In the genomic region with DNA sequence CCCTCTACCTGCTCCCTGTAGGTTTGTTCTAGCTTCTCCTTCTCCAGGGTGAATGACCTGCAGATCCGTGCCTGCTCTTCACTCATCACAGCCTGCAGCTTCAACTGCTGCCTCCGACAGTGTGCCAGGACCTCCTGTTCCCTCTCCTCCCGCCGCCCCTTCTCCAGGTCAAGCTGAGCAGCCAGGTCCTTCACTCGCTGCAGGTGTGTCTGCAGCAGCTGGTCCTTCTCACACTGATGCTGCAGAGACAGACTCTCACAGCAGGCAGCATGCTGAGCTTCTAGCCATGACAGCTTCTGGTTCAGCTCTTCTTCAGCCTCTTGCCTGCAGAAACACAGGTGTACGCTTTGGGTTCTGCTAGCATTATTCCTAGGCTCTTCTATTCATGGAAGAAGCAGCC, we compare ENCODE assay signal across 23 mouse cellular contexts.
"Had no signal": no experiment of that assay in that cellular context is flagged by ENCODE, and none has a peak within 500 bp of the region (broad histone marks: within the 10 kb centered on the region; RNA-seq: fewer than 3 reads in every experiment).

No protein-coding gene starts in this region.

- H3K4me1 ChIP-seq: limb, embryonic 12.5 days; limb, embryonic 15.5 days; midbrain, embryonic 10.5 days; neural tube, embryonic 12.5 days; neural tube, embryonic 15.5 days; stomach, embryonic 15.5 days had no signal

- DNase-seq: kidney, adult 2 months; kidney, postnatal 25 days; layer of hippocampus, adult 9-11 months; liver, postnatal 0 days; lung, embryonic 14.5 days; lung, postnatal 10 days; lung, postnatal 36 days; midbrain, embryonic 14.5 days; right cerebral cortex, adult 18-20 months; right cerebral cortex, postnatal 14 days; right cerebral cortex, postnatal 4 days; thymus, postnatal 4 days had no signal

- H3K9me3 ChIP-seq: limb, embryonic 12.5 days; limb, embryonic 15.5 days; megakaryocyte, embryonic 14.5 days; midbrain, embryonic 10.5 days; neural tube, embryonic 12.5 days; neural tube, embryonic 15.5 days; stomach, embryonic 15.5 days had no signal

- H3K27me3 ChIP-seq: limb, embryonic 12.5 days; limb, embryonic 15.5 days; megakaryocyte, embryonic 14.5 days; neural tube, embryonic 12.5 days; neural tube, embryonic 15.5 days; stomach, embryonic 15.5 days had no signal

- ATAC-seq: liver, postnatal 0 days had no signal

- H3K4me3 ChIP-seq: layer of hippocampus, adult 2 months; limb, embryonic 12.5 days; limb, embryonic 15.5 days; megakaryocyte, embryonic 14.5 days; midbrain, embryonic 10.5 days; neural tube, embryonic 12.5 days; neural tube, embryonic 15.5 days; stomach, embryonic 15.5 days had no signal

- H3K36me3 ChIP-seq: stomach, embryonic 15.5 days had no signal

- H3K9ac ChIP-seq: limb, embryonic 12.5 days; limb, embryonic 15.5 days; liver, embryonic 14.5 days; liver, postnatal 0 days; lung, embryonic 14.5 days; neural tube, embryonic 12.5 days; neural tube, embryonic 15.5 days; stomach, embryonic 15.5 days had no signal

- H3K27ac ChIP-seq: kidney, postnatal 0 days; layer of hippocampus, adult 2 months; limb, embryonic 12.5 days; limb, embryonic 15.5 days; liver, embryonic 14.5 days; midbrain, embryonic 10.5 days; neural tube, embryonic 12.5 days; neural tube, embryonic 15.5 days; stomach, embryonic 15.5 days had no signal

- H3K4me2 ChIP-seq: limb, embryonic 12.5 days; limb, embryonic 15.5 days; liver, embryonic 11.5 days; lung, embryonic 14.5 days; neural tube, embryonic 12.5 days; neural tube, embryonic 15.5 days; stomach, embryonic 15.5 days had no signal
